Mouse (Mus musculus): ENCODE results near the gene Mnat1. TPM values are rescaled to one million over a fixed set of nuclear protein-coding genes. Genes with fewer than 3 reads are reported as not detected.

Gene Mnat1
- polyA plus RNA-seq, 1 experiment from 2014 or later = 18.4 TPM

DNA sequence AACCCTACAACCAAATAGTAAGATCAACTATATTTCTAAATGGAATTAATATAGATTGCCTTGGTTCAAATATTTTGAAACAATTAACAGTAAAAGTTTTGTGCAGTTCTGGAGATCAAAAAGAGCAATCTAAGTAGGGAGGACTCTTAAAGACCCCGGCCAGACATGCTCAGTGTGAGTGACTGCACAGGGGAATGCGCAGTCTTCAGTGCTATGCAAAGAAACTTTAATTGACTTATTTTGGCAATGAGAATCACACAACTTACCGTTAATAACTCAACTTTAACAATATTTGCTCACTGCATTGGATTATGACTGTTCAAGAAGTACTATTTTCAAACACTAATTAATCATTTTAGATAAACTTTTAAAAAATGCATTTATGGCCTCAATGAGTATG lies 146.0 kb downstream of the Mnat1 start:
- Histone ChIP-seq H3K4me1 (ENCODE audit: control insufficient read depth, insufficient read depth, low read length) (no peaks in the 10 kb centered on the region), H3K27ac (ENCODE audit: low read length) (no peak overlapping the region), H3K4me2 (ENCODE audit: low read length) (no peak overlapping the region), H3K9me3 (replicated peaks; ENCODE audit: control insufficient read depth, low read length, poor library complexity, severe bottlenecking) (no peaks in the 10 kb centered on the region), H3K36me3 (ENCODE audit: control insufficient read depth, insufficient read depth, low read length) (peaks cover 4% of the 10 kb centered on the region), H3K9ac (ENCODE audit: low read depth, low read length) (no peak overlapping the region), H3K27me3 (ENCODE audit: control insufficient read depth, insufficient read depth, low read depth, low read length) (no peaks in the 10 kb centered on the region), H3K4me3 (ENCODE audit: low read depth, low read length) (no peak overlapping the region)
- no peak for ATAC-seq
- WGBS = 89% methylated on average over 3 of the region's 3 CpGs

DNA sequence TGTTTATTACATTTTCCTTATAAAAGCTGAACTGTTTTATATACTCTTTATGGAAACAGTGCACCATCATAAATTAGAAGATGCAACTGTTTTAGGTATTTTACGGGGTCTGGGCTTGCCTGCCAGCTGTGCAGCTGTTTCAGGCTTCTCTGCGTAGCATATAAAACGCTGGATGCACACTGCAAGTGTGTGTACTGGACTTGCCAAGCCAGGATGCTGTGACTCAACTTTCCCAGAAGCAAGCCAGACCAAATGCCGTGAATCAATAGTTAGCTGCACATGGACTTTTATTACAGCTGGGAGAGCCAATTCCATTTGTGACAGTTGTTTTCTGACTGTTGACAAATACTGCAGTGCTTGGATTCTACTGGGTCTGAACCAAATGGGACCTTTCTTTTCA lies 146.4 kb downstream of the Mnat1 start:
- Histone ChIP-seq H3K36me3 (ENCODE audit: control insufficient read depth, insufficient read depth, low read length) (peaks cover 4% of the 10 kb centered on the region), H3K4me3 (ENCODE audit: low read depth, low read length) (no peak overlapping the region), H3K27ac (ENCODE audit: low read length) (no peak overlapping the region), H3K4me1 (ENCODE audit: control insufficient read depth, insufficient read depth, low read length) (no peaks in the 10 kb centered on the region), H3K27me3 (ENCODE audit: control insufficient read depth, insufficient read depth, low read depth, low read length) (no peaks in the 10 kb centered on the region), H3K9ac (ENCODE audit: low read depth, low read length) (no peak overlapping the region), H3K4me2 (ENCODE audit: low read length) (no peak overlapping the region), H3K9me3 (replicated peaks; ENCODE audit: control insufficient read depth, low read length, poor library complexity, severe bottlenecking) (no peaks in the 10 kb centered on the region)
- 88% methylated on average over 4 of the region's 4 CpGs for WGBS
- ATAC-seq = no peak

DNA sequence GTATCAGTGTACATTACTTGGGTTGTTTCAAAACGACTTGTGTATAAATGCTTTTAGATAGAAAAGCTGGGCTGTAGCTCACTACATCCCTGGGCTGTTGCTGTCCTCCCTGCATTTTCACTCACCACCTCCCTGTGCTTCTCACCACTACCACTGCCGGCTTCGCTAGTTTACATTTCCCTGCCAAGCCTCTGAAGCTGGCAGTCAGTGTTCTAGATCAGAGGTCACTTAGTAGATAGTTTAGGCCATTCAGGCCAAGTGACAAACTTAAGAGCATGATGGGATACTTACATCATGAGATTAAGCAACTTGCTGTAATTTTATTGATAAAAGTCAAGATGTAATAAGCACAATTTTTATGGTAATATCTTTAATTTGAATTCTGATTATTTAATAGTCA lies 151.4 kb downstream of the Mnat1 start:
- Histone ChIP-seq H3K9me3 (replicated peaks; ENCODE audit: control insufficient read depth, low read length, poor library complexity, severe bottlenecking) (no peaks in the 10 kb centered on the region), H3K4me3 (ENCODE audit: low read depth, low read length) (no peak overlapping the region), H3K4me1 (ENCODE audit: control insufficient read depth, insufficient read depth, low read length) (no peaks in the 10 kb centered on the region), H3K36me3 (ENCODE audit: control insufficient read depth, insufficient read depth, low read length) (peaks cover 27% of the 10 kb centered on the region), H3K9ac (ENCODE audit: low read depth, low read length) (no peak overlapping the region), H3K27ac (ENCODE audit: low read length) (no peak overlapping the region), H3K27me3 (ENCODE audit: control insufficient read depth, insufficient read depth, low read depth, low read length) (no peaks in the 10 kb centered on the region), H3K4me2 (ENCODE audit: low read length) (no peak overlapping the region)
- no peak for ATAC-seq
- 93% methylated on average over 3 of the region's 3 CpGs for WGBS

DNA sequence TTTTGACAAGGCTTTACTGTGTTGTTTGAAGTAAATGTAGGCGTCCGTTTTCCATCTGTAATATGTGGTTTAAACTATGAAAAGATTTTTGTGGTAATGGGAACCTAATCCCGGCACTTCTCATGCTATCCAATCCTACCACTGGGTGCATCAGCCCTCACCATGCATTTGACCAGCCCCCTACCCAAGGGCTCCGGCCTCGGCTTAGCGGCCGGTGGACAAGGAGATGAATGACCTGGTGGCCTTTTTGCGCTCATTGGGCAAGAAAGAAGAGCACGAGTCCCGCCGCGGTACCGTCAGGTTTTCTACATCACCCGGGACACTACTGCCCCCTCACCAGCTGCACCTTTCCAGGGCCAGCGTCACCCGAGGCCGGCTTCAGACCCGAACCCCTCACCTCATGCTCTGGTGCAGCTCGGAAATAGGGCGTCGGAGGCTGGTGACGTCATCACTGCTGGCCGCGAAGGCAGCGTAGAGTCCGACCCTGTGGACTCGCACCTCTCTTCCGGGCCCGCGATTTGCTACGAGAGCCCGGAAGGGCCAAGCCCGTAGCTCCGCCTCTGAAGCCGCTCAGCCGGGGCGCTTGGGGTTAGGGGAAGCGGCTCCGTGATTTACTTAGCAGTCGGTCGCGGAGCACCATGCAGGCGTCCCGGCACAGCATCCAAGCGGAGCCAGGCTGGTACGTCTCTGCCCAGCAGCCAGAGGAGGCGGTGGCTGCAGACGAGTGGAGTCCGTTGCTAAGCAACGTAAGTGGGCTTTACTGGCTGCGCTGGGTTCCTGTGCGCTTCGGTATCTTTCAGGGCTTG lies 163.0 kb downstream of the Mnat1 start, which contains the start of the genes Trmt5 and Slc38a6:
Trmt5 (minus strand) TSS at position 424 of the 806 bp plus-strand sequence.
Slc38a6 (plus strand) TSS at position 493 of the 806 bp plus-strand sequence.
- H3K9ac ChIP-seq (ENCODE audit: low read depth, low read length) = peak within 1 kb of the TSS; percentile 90
- H3K27me3 ChIP-seq (ENCODE audit: control insufficient read depth, insufficient read depth, low read depth, low read length) = no peaks in the 10 kb centered on the region
- H3K4me2 ChIP-seq (ENCODE audit: low read length) = peak within 1 kb of the TSS; percentile 83
- H3K27ac ChIP-seq (ENCODE audit: low read length) = peak within 1 kb of the TSS; percentile 85
- ATAC-seq = peak; percentile 98
- peak within 1 kb of the TSS; percentile 87 for H3K4me3 ChIP-seq (ENCODE audit: low read depth, low read length)
- H3K4me1 ChIP-seq (ENCODE audit: control insufficient read depth, insufficient read depth, low read length) = peaks cover 23% of the 10 kb centered on the region
- no peaks in the 10 kb centered on the region for H3K9me3 ChIP-seq (replicated peaks; ENCODE audit: control insufficient read depth, low read length, poor library complexity, severe bottlenecking)
- WGBS = under 1% methylated on average over 53 of the region's 53 CpGs
- peaks cover 9% of the 10 kb centered on the region; the same call in 1 of the 2 replicates for H3K36me3 ChIP-seq (ENCODE audit: control insufficient read depth, insufficient read depth, low read length)

DNA sequence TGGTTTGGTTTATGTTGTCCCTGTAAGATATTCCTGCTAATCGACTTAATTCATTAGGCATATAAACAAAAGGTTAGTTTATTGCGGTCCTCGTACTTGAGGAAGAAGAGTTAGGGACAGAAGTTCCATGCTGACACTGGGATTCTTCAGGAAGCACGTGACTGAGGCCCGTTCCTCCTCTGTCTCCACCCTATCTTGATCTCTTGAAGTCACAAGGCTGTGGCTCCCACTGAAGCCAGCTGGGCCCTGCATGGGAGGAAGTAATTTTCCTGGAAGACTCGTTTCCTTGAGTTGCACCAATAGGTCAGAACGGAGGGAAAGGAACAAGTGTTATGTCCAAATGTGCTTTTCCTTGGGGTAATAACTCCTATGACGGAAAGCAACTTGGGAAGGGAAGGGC lies 164.1 kb downstream of the Mnat1 start:
- Histone ChIP-seq H3K36me3 (ENCODE audit: control insufficient read depth, insufficient read depth, low read length) (0 out of 2 replicates have a peak, but pooled peaks cover 2% of the 10 kb centered on the region), H3K9me3 (replicated peaks; ENCODE audit: control insufficient read depth, low read length, poor library complexity, severe bottlenecking) (no peaks in the 10 kb centered on the region), H3K4me2 (ENCODE audit: low read length) (peak overlapping the region; percentile 83), H3K4me3 (ENCODE audit: low read depth, low read length) (peak overlapping the region; percentile 87), H3K9ac (ENCODE audit: low read depth, low read length) (peak overlapping the region; percentile 90), H3K27me3 (ENCODE audit: control insufficient read depth, insufficient read depth, low read depth, low read length) (no peaks in the 10 kb centered on the region), H3K4me1 (ENCODE audit: control insufficient read depth, insufficient read depth, low read length) (peaks cover 23% of the 10 kb centered on the region), H3K27ac (ENCODE audit: low read length) (no peak overlapping the region)
- no peak for ATAC-seq
- 79% methylated on average over 8 of the region's 8 CpGs for WGBS

DNA sequence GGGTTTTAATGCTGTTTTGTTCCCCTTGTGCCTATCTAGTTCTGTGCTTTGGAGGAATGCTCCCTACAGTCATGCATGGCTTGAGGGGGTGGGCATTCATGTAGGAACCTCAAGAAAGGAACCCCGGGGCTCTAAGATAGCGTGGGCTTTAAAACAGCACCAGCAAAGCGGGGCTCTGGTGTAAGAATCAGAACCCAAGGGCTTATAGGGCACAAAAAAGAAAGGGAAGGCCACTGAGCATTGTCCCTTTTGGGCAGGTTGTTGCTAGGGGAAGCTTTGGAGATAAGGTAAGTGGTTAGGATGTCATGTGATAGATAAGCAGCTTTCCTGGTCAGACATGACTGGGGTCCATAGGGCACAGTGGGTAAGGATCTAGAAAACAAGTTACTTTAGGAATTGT lies 165.1 kb downstream of the Mnat1 start:
- H3K4me2 ChIP-seq (ENCODE audit: low read length) = no peak overlapping the region
- H3K4me3 ChIP-seq (ENCODE audit: low read depth, low read length) = no peak overlapping the region
- H3K36me3 ChIP-seq (ENCODE audit: control insufficient read depth, insufficient read depth, low read length) = 0 out of 2 replicates have a peak, but pooled peaks cover under 1% of the 10 kb centered on the region
- H3K9me3 ChIP-seq (replicated peaks; ENCODE audit: control insufficient read depth, low read length, poor library complexity, severe bottlenecking) = no peaks in the 10 kb centered on the region
- H3K9ac ChIP-seq (ENCODE audit: low read depth, low read length) = no peak overlapping the region
- peaks cover 20% of the 10 kb centered on the region for H3K4me1 ChIP-seq (ENCODE audit: control insufficient read depth, insufficient read depth, low read length)
- no peak for ATAC-seq
- 94% methylated on average over 3 of the region's 3 CpGs for WGBS
- no peaks in the 10 kb centered on the region for H3K27me3 ChIP-seq (ENCODE audit: control insufficient read depth, insufficient read depth, low read depth, low read length)
- H3K27ac ChIP-seq (ENCODE audit: low read length) = no peak overlapping the region

DNA sequence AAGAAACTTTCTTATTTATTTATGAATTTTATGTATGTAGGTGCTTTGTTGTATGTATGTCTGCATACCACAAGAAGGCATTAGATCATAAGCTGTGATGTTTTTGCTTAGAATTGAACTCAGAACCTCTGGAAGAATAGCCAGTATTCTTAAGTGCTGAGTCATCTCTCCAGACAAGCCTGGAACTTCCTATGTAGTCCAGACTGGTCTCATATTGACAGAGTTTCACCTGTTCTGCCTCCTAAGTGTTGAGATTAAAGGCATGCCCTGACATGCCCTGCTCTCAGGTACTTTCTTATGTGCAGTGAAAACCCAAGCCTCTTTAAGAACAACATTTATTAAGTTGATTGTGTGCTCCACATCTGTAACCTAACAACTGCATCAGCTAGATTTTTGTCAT lies 171.4 kb downstream of the Mnat1 start:
- H3K27ac ChIP-seq (ENCODE audit: low read length) = no peak overlapping the region
- H3K4me2 ChIP-seq (ENCODE audit: low read length) = no peak overlapping the region
- H3K4me3 ChIP-seq (ENCODE audit: low read depth, low read length) = no peak overlapping the region
- no peaks in the 10 kb centered on the region for H3K4me1 ChIP-seq (ENCODE audit: control insufficient read depth, insufficient read depth, low read length)
- ATAC-seq = no peak
- H3K9me3 ChIP-seq (replicated peaks; ENCODE audit: control insufficient read depth, low read length, poor library complexity, severe bottlenecking) = no peaks in the 10 kb centered on the region
- peaks cover 6% of the 10 kb centered on the region; the same call in 1 of the 2 replicates for H3K36me3 ChIP-seq (ENCODE audit: control insufficient read depth, insufficient read depth, low read length)
- H3K27me3 ChIP-seq (ENCODE audit: control insufficient read depth, insufficient read depth, low read depth, low read length) = no peaks in the 10 kb centered on the region
- no peak overlapping the region for H3K9ac ChIP-seq (ENCODE audit: low read depth, low read length)

DNA sequence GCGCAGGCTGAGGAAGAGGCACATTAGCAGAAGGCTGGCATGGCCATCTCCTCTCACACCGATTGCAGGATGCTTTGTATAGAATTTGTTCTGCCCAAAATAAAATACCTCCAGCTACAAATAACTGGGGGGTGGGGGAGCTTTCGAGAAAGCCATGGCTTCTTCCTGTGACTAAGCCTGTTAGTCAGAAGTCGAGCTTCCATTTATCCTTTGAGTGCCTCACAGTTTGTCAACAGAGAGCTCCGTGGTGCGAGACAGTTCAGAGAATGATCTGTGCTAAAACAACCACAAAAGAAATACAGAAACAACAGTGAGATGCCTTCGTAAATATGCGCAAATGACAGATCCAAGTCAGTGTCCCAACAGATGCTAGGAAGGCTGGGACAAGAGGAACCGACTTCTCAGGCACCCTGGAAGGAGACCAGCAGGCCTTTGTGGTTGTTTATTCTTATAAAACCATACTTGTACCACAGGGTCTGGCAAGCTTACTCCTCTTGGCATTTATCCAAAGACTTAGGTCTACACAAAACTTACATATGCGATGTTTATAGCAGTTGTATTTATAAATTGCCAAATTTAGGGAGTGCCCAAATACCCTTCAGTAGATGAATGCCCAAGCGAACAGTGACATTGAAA lies 172.1 kb downstream of the Mnat1 start:
- H3K4me1 ChIP-seq (ENCODE audit: control insufficient read depth, insufficient read depth, low read length) = no peaks in the 10 kb centered on the region
- no peak overlapping the region for H3K9ac ChIP-seq (ENCODE audit: low read depth, low read length)
- no peak overlapping the region for H3K27ac ChIP-seq (ENCODE audit: low read length)
- H3K27me3 ChIP-seq (ENCODE audit: control insufficient read depth, insufficient read depth, low read depth, low read length) = no peaks in the 10 kb centered on the region
- WGBS = 51% methylated on average over 11 of the region's 11 CpGs
- no peak for ATAC-seq
- H3K4me2 ChIP-seq (ENCODE audit: low read length) = no peak overlapping the region
- peaks cover 8% of the 10 kb centered on the region; the same call in 1 of the 2 replicates for H3K36me3 ChIP-seq (ENCODE audit: control insufficient read depth, insufficient read depth, low read length)
- H3K4me3 ChIP-seq (ENCODE audit: low read depth, low read length) = no peak overlapping the region
- H3K9me3 ChIP-seq (replicated peaks; ENCODE audit: control insufficient read depth, low read length, poor library complexity, severe bottlenecking) = no peaks in the 10 kb centered on the region

DNA sequence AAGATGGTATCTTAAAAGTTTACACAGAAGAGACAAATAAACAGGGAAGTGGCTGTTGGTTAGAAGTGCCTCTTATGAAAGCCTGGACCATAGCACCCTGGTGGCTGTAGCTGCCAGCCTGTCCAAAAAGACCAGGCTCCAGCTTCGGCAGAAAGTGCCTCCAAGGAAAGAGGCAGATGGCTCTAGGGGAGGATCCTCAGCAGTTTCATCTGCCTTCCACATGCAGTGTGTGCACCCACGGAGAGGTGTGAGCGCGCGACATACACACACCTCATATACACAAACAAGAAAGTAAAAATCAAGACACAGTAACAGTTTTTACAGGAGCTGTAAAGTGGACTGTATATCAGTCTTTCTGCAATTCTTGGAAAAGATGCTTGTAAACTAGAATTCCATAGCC lies 175.1 kb downstream of the Mnat1 start:
- Histone ChIP-seq H3K27ac (ENCODE audit: low read length) (no peak overlapping the region), H3K27me3 (ENCODE audit: control insufficient read depth, insufficient read depth, low read depth, low read length) (no peaks in the 10 kb centered on the region), H3K9me3 (replicated peaks; ENCODE audit: control insufficient read depth, low read length, poor library complexity, severe bottlenecking) (no peaks in the 10 kb centered on the region), H3K4me1 (ENCODE audit: control insufficient read depth, insufficient read depth, low read length) (no peaks in the 10 kb centered on the region), H3K9ac (ENCODE audit: low read depth, low read length) (no peak overlapping the region), H3K4me3 (ENCODE audit: low read depth, low read length) (no peak overlapping the region), H3K4me2 (ENCODE audit: low read length) (no peak overlapping the region), H3K36me3 (ENCODE audit: control insufficient read depth, insufficient read depth, low read length) (peaks cover 12% of the 10 kb centered on the region; the same call in 1 of the 2 replicates)
- no peak for ATAC-seq
- 90% methylated on average over 5 of the region's 5 CpGs for WGBS
